Mouse (Mus musculus): ENCODE data around the gene Gm3676. TPM values are rescaled to one million over a fixed set of nuclear protein-coding genes. Genes with fewer than 3 reads are reported as not detected.
"Not testable (repeated sequence)": the region's sequence is repeated elsewhere in the genome, so short reads cannot be mapped to it uniquely, and the experiment has no call there.

Gene Gm3676
- not detected in 2 replicates for polyA plus RNA-seq (2012; ENCODE audit: insufficient read depth, insufficient read length, missing spikeins)

DNA sequence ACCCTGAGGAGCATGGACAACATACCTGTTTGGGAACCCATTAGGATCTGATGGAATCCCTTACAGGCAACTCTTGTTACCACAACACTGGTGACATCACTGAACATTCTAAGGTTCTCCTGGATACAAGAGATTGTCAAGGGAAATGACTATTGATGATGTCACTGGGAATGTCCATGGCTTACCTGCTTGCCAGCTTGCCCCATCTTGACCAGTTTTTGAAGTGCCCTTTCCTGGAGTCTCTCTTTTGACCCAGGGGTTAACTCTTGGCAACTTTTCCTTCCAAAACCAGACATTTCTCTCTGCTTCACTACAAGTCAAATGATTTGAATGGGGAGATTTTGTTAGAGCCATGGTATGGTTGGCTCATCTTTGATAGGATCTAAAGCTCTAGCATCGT is at the start of gene Gm3676:
Gm3676 (minus strand) TSS at position 101 of the 400 bp plus-strand sequence.
- H3K4me3 ChIP-seq (ENCODE audit: insufficient read depth, low read depth, low read length); H3K4me1 ChIP-seq (ENCODE audit: control insufficient read depth, insufficient read depth, insufficient read length, low read length); H3K27ac ChIP-seq (replicated peaks; ENCODE audit: low read depth, low read length): not testable (repeated sequence)

DNA sequence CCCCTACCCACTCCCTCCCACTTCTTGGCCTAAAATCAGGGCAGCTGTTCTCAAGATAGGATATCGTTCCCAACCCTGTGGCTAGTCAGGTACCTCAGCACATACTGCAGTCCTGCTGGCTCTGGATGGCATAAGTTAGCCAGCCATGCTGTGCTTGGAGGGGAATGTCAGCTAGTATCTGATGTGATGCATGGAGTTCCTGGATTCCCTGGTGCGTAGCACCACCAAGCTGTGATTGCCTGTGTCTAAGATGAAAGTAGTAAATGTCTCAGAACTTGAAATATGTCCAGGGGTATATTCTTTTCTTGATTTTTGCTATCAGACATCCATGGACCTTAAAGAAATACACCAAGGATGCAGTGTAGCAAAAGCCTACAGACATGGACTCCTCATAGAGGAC is 1.9 kb upstream of the Gm3676 start:
- not testable (repeated sequence) for H3K4me3 ChIP-seq (ENCODE audit: insufficient read depth, low read depth, low read length); H3K4me1 ChIP-seq (ENCODE audit: control insufficient read depth, insufficient read depth, insufficient read length, low read length); H3K27ac ChIP-seq (replicated peaks; ENCODE audit: low read depth, low read length)

DNA sequence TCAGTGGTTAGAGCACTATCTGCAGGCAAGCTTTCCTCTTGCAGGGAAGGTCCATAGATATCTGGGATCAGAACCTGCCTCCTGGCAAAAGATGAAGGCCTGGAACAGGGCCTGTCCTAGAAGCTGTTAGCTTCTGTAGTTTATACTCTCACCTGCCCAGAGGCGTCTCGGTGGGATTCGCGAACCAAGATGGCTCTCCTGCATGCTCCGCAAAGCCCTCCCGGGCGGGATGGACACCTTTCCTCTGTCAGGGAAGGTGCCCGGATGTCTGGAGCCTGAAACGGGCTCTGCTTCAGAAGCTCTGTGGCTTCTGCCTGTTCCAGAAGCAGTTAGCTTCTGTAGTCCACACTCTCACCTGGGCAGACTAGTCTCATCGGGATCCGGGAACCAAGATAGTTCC is 16.1 kb downstream of the Gm3676 start:
- H3K4me1 ChIP-seq (ENCODE audit: control insufficient read depth, insufficient read depth, insufficient read length, low read length); H3K4me3 ChIP-seq (ENCODE audit: insufficient read depth, low read depth, low read length); H3K27ac ChIP-seq (replicated peaks; ENCODE audit: low read depth, low read length): not testable (repeated sequence)

DNA sequence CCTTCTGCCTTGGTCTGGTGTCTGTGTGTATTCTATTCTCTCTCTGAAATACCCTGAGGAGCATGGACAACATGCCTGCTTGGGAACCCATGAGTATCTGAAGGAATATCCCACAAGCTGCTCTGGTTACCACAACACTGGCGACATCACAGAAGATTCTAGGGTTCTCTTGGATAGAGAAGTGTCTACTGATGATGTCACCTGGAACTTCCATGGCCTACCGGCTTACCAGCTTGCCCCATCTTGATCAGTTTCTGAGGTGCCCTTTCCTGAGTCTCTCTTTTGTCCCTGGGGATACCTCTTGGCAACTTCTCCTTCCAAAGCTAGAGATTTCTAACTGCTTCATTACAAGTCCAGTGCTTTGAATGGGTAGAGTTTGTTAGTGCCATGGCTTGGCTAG is 21.8 kb downstream of the Gm3676 start, which contains the start of gene Gm3072:
Gm3072 (minus strand) TSS at position 101 of the 400 bp plus-strand sequence.
- not testable (repeated sequence) for H3K4me1 ChIP-seq (ENCODE audit: control insufficient read depth, insufficient read depth, insufficient read length, low read length); H3K4me3 ChIP-seq (ENCODE audit: insufficient read depth, low read depth, low read length); H3K27ac ChIP-seq (replicated peaks; ENCODE audit: low read depth, low read length)

DNA sequence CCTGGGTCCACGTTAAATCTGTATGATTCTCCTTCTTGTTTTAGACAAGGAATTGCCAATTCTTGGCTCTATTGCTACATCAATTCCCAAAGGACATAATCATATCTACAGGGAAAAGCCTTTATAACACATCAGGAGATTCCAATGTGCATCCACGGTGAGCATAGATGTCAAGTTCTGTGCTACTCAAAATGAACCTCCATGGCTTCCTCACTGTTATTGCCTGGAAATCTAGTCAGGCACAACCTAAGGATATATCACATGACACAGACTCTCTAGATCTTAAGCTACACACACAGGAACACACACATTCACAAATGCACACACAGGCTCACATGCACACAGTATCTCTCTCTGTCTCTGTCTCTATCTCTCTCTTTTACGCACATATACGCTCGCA is 23.8 kb downstream of the Gm3676 start:
- H3K4me3 ChIP-seq (ENCODE audit: insufficient read depth, low read depth, low read length); H3K4me1 ChIP-seq (ENCODE audit: control insufficient read depth, insufficient read depth, insufficient read length, low read length); H3K27ac ChIP-seq (replicated peaks; ENCODE audit: low read depth, low read length): not testable (repeated sequence)

DNA sequence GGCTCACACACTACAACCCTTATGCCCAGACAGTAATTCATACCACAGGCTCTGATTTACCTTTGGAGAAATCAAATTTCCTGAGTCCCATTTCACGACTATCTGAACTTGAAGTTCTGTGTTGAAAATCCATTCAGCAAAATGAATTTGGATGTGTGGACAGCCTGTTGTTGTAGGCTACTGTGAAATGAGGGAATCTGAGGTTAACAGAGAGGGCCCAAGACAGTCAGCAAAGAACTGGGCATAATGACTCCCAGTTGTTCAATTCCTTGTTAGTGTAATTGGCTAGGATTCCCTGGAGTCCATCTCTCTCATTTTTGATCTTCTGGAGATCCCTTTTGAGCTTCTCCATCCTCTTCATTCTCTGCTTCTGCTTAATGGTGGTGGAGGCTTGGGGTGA is 35.6 kb downstream of the Gm3676 start:
- H3K4me3 ChIP-seq (ENCODE audit: insufficient read depth, low read depth, low read length); H3K4me1 ChIP-seq (ENCODE audit: control insufficient read depth, insufficient read depth, insufficient read length, low read length); H3K27ac ChIP-seq (replicated peaks; ENCODE audit: low read depth, low read length): not testable (repeated sequence)

DNA sequence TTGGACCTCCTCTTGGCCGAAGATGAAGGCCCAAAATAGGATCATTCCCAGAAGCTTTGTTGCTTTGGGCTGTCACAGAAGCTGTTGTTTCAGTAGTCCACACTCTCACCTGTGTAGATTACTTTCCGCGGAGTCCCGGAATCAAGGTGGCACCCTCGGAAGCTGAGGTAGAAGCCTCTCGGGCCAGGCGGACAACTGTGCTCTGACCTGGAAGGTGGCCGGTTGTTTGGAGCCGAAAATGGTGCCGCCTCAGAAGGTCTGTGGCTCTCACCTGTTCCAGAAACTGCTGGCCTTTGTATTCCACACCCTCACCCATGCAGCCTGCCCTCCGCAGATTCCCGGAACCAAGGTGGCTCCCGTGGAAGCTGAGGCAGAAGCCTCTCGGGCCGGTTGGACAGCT is 45.4 kb downstream of the Gm3676 start:
- not testable (repeated sequence) for H3K4me1 ChIP-seq (ENCODE audit: control insufficient read depth, insufficient read depth, insufficient read length, low read length); H3K4me3 ChIP-seq (ENCODE audit: insufficient read depth, low read depth, low read length); H3K27ac ChIP-seq (replicated peaks; ENCODE audit: low read depth, low read length)

Other genes starting within 250 kb of the Gm3676 start
- gene Gm6482, start 238.2 kb downstream of the Gm3676 start, polyA plus RNA-seq (2012; ENCODE audit: insufficient read depth, insufficient read length, missing spikeins) = not detected in 2 replicates
- not detected in 2 replicates for gene Gm7954, start 193.0 kb downstream of the Gm3676 start, polyA plus RNA-seq (2012; ENCODE audit: insufficient read depth, insufficient read length, missing spikeins)
- gene Gm3486, start 157.0 kb downstream of the Gm3676 start, polyA plus RNA-seq (2012; ENCODE audit: insufficient read depth, insufficient read length, missing spikeins) = not detected in 2 replicates
- gene Gm7970, start 90.9 kb downstream of the Gm3676 start, polyA plus RNA-seq (2012; ENCODE audit: insufficient read depth, insufficient read length, missing spikeins) = not detected in 2 replicates
- not detected in 2 replicates for gene 1700049E17Rik2, start 73.3 kb downstream of the Gm3676 start, polyA plus RNA-seq (2012; ENCODE audit: insufficient read depth, insufficient read length, missing spikeins)
- not detected in 2 replicates for gene Gm3072, start 21.9 kb downstream of the Gm3676 start, polyA plus RNA-seq (2012; ENCODE audit: insufficient read depth, insufficient read length, missing spikeins)
- gene Gm8068, start 55.4 kb upstream of the Gm3676 start, polyA plus RNA-seq (2012; ENCODE audit: insufficient read depth, insufficient read length, missing spikeins) = not detected in 2 replicates
- gene Gm7929, start 104.1 kb upstream of the Gm3676 start, polyA plus RNA-seq (2012; ENCODE audit: insufficient read depth, insufficient read length, missing spikeins) = not detected in 2 replicates
- gene Gm47189, start 126.0 kb upstream of the Gm3676 start, polyA plus RNA-seq (2012; ENCODE audit: insufficient read depth, insufficient read length, missing spikeins) = not detected in 2 replicates